Mouse (Mus musculus) 3134 (cell line): Measurements from ENCODE around the gene Snrpb.
A peak's percentile ranks its signal among the peaks of the same experiment; 100 is the strongest.

Experiments used
- DNase-seq: peaks from one replicate; pipeline ENCODE4 v3.0.0-alpha.2; 2011; ENCODE audit warnings: low spot score; ENCODE audit not compliant: insufficient read length; ENCODE audit errors: extremely low read depth

Gene Snrpb

GRCm38 (mm10) chr2:130178706-130179506 lies at the start of gene Snrpb:
Snrpb (minus strand) TSS chr2:130179403.
- DNase-seq = peak; percentile 81

GRCm38 (mm10) chr2:130211581-130211980 lies 32.4 kb upstream of the Snrpb start:
- DNase-seq = no peak

GRCm38 (mm10) chr2:130209636-130210035 lies 30.4 kb upstream of the Snrpb start:
- DNase-seq = no peak

GRCm38 (mm10) chr2:130207996-130208395 lies 28.8 kb upstream of the Snrpb start:
- DNase-seq = no peak

- no peak for DNase-seq
These were observed 28.2 kb upstream of the Snrpb start for GRCm38 (mm10) chr2:130207376-130207775.

- DNase-seq = no peak
These were observed 21.8 kb upstream of the Snrpb start for GRCm38 (mm10) chr2:130200961-130201360.

GRCm38 (mm10) chr2:130194894-130195293 lies 15.7 kb upstream of the Snrpb start, which contains the start of gene Tmc2:
Tmc2 (plus strand) TSS chr2:130195194.
- no peak for DNase-seq

- DNase-seq = no peak
These were observed 9.2 kb upstream of the Snrpb start for GRCm38 (mm10) chr2:130188391-130188790.

- no peak for DNase-seq
These were observed 360 bp upstream of the Snrpb start for GRCm38 (mm10) chr2:130179507-130180019.

GRCm38 (mm10) chr2:130178381-130178705 lies 860 bp downstream of the Snrpb start:
- no peak for DNase-seq

- DNase-seq = no peak
These were observed 2.4 kb downstream of the Snrpb start for GRCm38 (mm10) chr2:130176820-130177219.

- DNase-seq = no peak
These were observed 7.5 kb downstream of the Snrpb start for GRCm38 (mm10) chr2:130171674-130172073.

GRCm38 (mm10) chr2:130167861-130168260 lies 11.3 kb downstream of the Snrpb start:
- no peak for DNase-seq

- no peak for DNase-seq
These were observed 12.6 kb downstream of the Snrpb start for GRCm38 (mm10) chr2:130166311-130167214.

- DNase-seq = no peak
These were observed 16.5 kb downstream of the Snrpb start for GRCm38 (mm10) chr2:130162701-130163100.

GRCm38 (mm10) chr2:130158088-130158437 lies 21.1 kb downstream of the Snrpb start:
- DNase-seq = no peak

- no peak for DNase-seq
These were observed 21.7 kb downstream of the Snrpb start for GRCm38 (mm10) chr2:130157231-130158087.

GRCm38 (mm10) chr2:130155851-130156250 lies 23.4 kb downstream of the Snrpb start:
- no peak for DNase-seq

- DNase-seq = no peak
These were observed 24.0 kb downstream of the Snrpb start for GRCm38 (mm10) chr2:130155171-130155570.

- DNase-seq = no peak
These were observed 33.0 kb downstream of the Snrpb start for GRCm38 (mm10) chr2:130146089-130146668.
